Mouse (Mus musculus) bone marrow, adult 2 months (tissue): Measurements from ENCODE around the gene Dlgap1. TPM values are rescaled to one million over a fixed set of nuclear protein-coding genes. Genes with fewer than 3 reads are reported as not detected.

Experiments used
- H3K27ac ChIP-seq: fragments of 200-500 bp; 2 replicates; pipeline ENCODE4 v1.5.1; 2012; ENCODE audit warnings: low read depth, mild to moderate bottlenecking, control low read depth, inconsistent platforms, low read length; ENCODE audit not compliant: control insufficient read depth, poor library complexity, insufficient read depth
- H3K4me1 ChIP-seq: fragments of 200-500 bp; 2 replicates; pipeline ENCODE4 v1.6.1; 2011; ENCODE audit warnings: low read length; ENCODE audit not compliant: control insufficient read depth, insufficient read depth
- H3K4me3 ChIP-seq: fragments of 200-500 bp; replicated peaks from 2 replicates; pipeline ENCODE3; 2011; ENCODE audit warnings: mild to moderate bottlenecking, low read depth, low read length, control low read depth; ENCODE audit not compliant: control insufficient read depth
- CTCF ChIP-seq: fragments of 200-500 bp; IDR thresholded peaks from 2 replicates; pipeline ENCODE4 v1.5.1; 2011; ENCODE audit warnings: low read length, control low read depth; ENCODE audit not compliant: control insufficient read depth, insufficient read depth
- POLR2A ChIP-seq: fragments of 200-500 bp; IDR thresholded peaks from 2 replicates; pipeline ENCODE4 v1.6.1; 2011; ENCODE audit warnings: low read depth, mild to moderate bottlenecking, control low read depth, low read length, borderline replicate concordance; ENCODE audit not compliant: control insufficient read depth
- WGBS: fragments of 180-500 bp; shearing (Covaris S2); methylation state at CpG from one replicate; pipeline ENCODE4 v1.1.7; 2018; 5-methylcytosine and 5-hydroxymethylcytosine counted together
- polyA plus RNA-seq: library from polyadenylated mRNA; stranded (reverse); fragments of >200 nt; gene quantifications from 2 replicates; pipeline ENCODE4 v1.2.4, GENCODE M21; 2011; ENCODE audit warnings: low replicate concordance; ENCODE audit not compliant: missing spikeins, insufficient read depth, insufficient read length

Dlgap1 gene
- polyA plus RNA-seq, 1 experiment: not detected

GRCm38 (mm10) chr17:70397220-70397619 lies 428.3 kb downstream of the Dlgap1 start:
- Histone ChIP-seq H3K4me1 (no peaks in the 10 kb centered on the region), H3K27ac (no peak overlapping the region), H3K4me3 (no peak overlapping the region)
- WGBS: 62% methylated on average over 3 of the region's 3 CpGs
- no peak for TF ChIP-seq POLR2A
- TF ChIP-seq CTCF: no peak

- WGBS: 58% methylated on average over 8 of the region's 8 CpGs
- TF ChIP-seq CTCF (no peak), POLR2A (no peak)
- H3K4me3 ChIP-seq: no peak overlapping the region
- no peak overlapping the region for H3K27ac ChIP-seq
- H3K4me1 ChIP-seq: no peaks in the 10 kb centered on the region
Observed at GRCm38 (mm10) chr17:70397708-70398107, 428.8 kb downstream of the Dlgap1 start.

GRCm38 (mm10) chr17:70401909-70402308 lies 433.0 kb downstream of the Dlgap1 start:
- no peak overlapping the region for H3K27ac ChIP-seq
- WGBS: 58% methylated on average over 2 of the region's 2 CpGs
- no peaks in the 10 kb centered on the region for H3K4me1 ChIP-seq
- no peak for TF ChIP-seq POLR2A
- TF ChIP-seq CTCF: no peak
- H3K4me3 ChIP-seq: no peak overlapping the region

- H3K4me3 ChIP-seq: no peak overlapping the region
- no peaks in the 10 kb centered on the region for H3K4me1 ChIP-seq
- no peak for TF ChIP-seq CTCF
- no peak for TF ChIP-seq POLR2A
- 51% methylated on average over 10 of the region's 10 CpGs for WGBS
- H3K27ac ChIP-seq: no peak overlapping the region
Observed at GRCm38 (mm10) chr17:70403750-70404149, 434.9 kb downstream of the Dlgap1 start.

- 86% methylated on average over 3 of the region's 3 CpGs for WGBS
- Histone ChIP-seq H3K27ac (no peak overlapping the region), H3K4me1 (no peaks in the 10 kb centered on the region), H3K4me3 (no peak overlapping the region)
- no peak for TF ChIP-seq POLR2A
- no peak for TF ChIP-seq CTCF
Observed at GRCm38 (mm10) chr17:70414202-70414601, 445.3 kb downstream of the Dlgap1 start.

GRCm38 (mm10) chr17:70427866-70428265 lies 459.0 kb downstream of the Dlgap1 start:
- no peak overlapping the region for H3K27ac ChIP-seq
- no peak for TF ChIP-seq POLR2A
- no peak for TF ChIP-seq CTCF
- no peak overlapping the region for H3K4me3 ChIP-seq
- H3K4me1 ChIP-seq: no peaks in the 10 kb centered on the region; the same call in 1 of the 2 replicates
- WGBS: 20% methylated on average over 9 of the region's 9 CpGs

- 9% methylated on average over 17 of the region's 17 CpGs for WGBS
- Histone ChIP-seq H3K4me3 (no peak overlapping the region), H3K27ac (no peak overlapping the region), H3K4me1 (peaks cover 1% of the 10 kb centered on the region; the same call in 1 of the 2 replicates)
- TF ChIP-seq POLR2A (no peak), CTCF (peak; percentile 73)
Observed at GRCm38 (mm10) chr17:70429746-70430451, 461.0 kb downstream of the Dlgap1 start.

- Histone ChIP-seq H3K4me1 (peaks cover 1% of the 10 kb centered on the region; the same call in 1 of the 2 replicates), H3K4me3 (no peak overlapping the region), H3K27ac (no peak overlapping the region)
- 3% methylated on average over 5 of the region's 5 CpGs for WGBS
- no peak for TF ChIP-seq POLR2A
- TF ChIP-seq CTCF: 0 out of 2 replicates have a peak, but pooled peaks have one; percentile 31
Observed at GRCm38 (mm10) chr17:70430452-70430787, 461.5 kb downstream of the Dlgap1 start.

- 67% methylated on average over 5 of the region's 5 CpGs for WGBS
- Histone ChIP-seq H3K4me1 (peaks cover 1% of the 10 kb centered on the region; the same call in 1 of the 2 replicates), H3K27ac (no peak overlapping the region), H3K4me3 (no peak overlapping the region)
- TF ChIP-seq POLR2A (no peak), CTCF (no peak)
Observed at GRCm38 (mm10) chr17:70432834-70433233, 464.0 kb downstream of the Dlgap1 start.
